Mouse (Mus musculus): ENCODE results near the gene Gm20605.
A peak's percentile ranks its signal among the peaks of the same experiment; 100 is the strongest.

Gene Gm20605

DNA sequence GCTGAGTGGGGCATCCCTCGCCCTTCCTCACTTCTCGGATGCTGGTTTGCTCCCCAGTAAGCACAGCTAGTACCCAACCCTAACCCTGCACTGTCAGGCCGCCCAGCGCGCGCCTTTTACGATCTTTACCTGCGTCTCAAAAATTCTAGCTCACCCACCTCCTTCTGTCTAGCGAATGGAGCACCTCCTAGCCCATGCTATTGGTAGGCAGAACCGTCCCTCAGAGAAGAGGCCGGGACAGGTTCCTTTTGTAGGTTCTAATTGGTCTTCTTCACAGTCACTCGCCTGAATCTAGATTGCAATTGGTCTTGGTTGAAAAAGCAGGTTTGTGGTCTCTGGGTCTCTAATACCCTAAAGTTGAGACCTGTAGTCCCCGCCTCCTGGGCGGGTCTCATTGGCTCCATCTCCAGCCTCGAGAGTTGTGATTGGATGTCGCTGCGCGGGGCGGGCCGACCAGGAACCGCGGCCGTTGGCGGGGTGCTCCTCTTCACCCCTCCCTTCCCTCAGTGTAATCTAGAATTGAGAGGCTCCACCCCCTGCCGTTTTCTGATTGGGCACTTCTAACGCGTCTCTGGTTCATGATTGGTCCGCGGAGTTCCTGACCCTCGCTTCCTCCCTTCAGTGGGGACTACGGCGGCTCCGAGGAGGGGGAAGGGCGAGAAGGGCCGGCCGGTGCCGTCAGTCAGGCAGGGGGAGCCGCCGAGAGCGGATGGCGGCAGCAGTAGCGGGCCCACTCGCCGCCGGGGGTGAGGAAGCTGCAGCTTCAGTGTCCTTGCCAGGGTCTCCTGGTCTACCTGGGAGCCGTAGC, at the start of gene Gm20605, which contains the start of the genes Fbxo24 and Lrch4:
Gene Gm20605, plus strand, starts transcription at position 678 of the 808 bp plus-strand sequence.
Gene Fbxo24, minus strand, starts transcription at position 505 of the 808 bp plus-strand sequence.
Gene Lrch4, plus strand, starts transcription at position 624 of the 808 bp plus-strand sequence.
- peak; percentile 98 to 100 for DNase-seq (ENCODE audit: low spot score in 2 of 2)

DNA sequence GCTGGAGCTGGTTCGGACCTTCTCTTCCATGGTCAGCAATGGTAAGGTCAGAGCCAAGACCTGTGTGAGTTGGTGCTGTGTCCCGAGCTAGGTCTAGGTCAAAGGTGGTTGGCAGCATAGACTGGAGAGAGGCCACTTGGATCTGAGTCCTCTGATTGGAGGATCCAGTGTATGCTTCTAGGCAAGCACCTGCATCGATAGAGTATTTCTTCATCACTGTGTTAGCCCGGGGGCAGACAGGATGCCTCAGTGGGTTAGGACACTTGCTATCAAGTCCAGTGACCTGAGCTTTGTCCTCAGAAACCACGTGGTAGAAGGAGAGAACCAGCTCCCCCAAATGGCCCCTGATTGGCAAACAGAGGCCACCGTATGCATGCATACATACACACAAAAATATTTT, 48.7 kb upstream of the Gm20605 start:
- no peak for DNase-seq (ENCODE audit: low spot score in 2 of 2)

DNA sequence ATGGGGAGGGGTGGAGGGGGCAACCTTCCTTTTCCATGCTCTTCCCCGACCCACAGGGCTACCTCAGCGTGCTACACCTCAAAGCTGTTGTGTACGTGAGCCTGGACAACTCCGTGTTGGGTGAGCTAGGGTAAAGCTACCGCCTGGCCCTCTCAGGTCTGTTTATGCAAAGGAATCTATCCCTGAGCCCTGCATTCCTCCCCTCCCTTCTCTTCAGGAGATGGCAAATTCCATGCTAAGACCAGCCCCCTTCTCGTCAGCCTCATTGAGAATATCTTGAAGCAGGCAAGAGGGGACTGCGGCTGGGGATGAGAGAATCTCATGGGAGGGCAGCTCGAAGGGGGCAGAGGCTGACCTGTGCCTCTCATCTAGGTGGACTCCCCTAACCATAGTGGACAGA, 46.3 kb upstream of the Gm20605 start:
- DNase-seq (ENCODE audit: low spot score in 2 of 2) = no peak

DNA sequence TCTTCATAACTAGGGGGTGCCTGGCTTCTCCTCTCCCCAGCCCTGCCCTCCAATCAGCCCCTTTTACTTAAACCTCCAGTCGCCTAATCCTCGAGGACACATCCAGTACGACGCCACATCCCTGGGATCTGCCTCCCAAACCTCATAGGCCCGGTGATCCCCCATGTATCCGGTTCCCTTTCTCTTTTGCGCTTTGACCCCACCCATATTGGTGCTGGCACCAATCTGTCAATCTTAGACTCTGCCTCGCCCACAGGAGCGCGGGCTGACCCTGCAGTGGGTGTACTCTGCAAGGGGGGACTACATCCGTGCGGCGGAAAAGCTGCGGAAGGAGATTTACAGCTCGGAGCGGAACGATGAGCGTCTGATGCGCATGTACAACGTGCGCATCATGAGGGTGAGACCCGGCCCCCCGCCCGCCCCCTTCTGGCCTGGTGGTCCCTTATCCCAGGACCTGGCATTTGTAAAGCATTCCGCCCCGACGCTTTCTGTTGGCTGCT, 45.3 kb upstream of the Gm20605 start:
- DNase-seq (ENCODE audit: low spot score in 2 of 2) = peak in 1 of 2 experiments; percentile 51

DNA sequence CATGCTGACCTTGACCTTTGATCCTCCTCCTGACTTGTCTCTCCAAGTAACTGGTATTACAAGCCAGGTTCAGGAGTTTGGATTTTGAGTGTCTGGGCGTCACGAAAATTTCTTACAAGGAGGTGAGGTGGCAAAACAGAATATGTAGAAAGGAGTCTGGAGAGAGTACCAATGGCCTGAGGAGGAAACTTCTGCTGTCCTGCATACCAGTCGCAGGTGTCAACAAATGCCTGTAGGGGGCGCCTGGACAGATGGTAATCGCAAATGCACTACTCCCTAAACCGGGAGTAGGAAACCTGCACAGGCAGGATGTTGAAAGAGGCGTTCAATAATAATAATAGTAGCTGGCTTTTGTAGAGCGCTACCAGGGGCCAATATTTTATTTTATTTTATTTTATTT, 44.0 kb upstream of the Gm20605 start:
- DNase-seq (ENCODE audit: low spot score in 2 of 2) = peak in 1 of 2 experiments; percentile 75

DNA sequence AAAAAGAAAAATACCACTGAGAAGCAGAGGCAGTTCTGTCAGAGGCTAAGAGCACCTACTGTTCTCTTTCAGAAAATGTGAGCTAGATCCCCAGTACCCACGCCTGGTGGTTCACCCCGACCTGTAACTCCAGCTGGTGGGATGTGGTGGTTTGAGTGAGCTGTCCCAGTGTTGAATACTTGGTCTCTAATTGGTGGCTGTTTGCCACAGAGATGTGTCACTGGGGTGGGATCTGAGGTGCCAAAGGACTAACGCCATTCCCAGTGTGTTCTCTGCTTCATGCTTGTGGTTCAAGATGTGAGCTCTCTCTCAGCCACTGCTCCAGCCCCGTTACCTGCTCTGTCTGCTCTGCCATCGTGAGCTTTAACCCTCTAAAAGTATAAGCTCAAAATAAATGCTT, 38.5 kb upstream of the Gm20605 start:
- DNase-seq (ENCODE audit: low spot score in 2 of 2) = no peak

DNA sequence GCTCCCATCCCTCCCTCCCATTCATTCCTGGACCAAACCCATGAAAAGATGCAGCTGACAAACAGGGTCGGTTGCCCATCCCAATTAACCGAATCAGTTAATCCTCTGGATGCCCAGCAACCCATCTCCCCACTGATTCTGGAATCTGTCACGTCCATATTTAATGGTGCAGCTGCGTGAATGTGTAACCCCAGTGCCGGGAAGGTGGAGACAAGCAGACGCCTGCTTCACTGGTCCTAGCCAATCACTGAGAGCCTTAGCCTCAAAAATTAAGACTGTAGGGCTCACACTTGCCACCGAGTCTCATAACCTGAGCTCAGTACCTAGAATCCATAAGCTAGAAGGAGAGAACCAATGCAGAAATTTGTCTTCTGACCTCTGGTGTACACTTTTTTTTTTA, 33.1 kb upstream of the Gm20605 start:
- DNase-seq (ENCODE audit: low spot score in 2 of 2) = no peak

DNA sequence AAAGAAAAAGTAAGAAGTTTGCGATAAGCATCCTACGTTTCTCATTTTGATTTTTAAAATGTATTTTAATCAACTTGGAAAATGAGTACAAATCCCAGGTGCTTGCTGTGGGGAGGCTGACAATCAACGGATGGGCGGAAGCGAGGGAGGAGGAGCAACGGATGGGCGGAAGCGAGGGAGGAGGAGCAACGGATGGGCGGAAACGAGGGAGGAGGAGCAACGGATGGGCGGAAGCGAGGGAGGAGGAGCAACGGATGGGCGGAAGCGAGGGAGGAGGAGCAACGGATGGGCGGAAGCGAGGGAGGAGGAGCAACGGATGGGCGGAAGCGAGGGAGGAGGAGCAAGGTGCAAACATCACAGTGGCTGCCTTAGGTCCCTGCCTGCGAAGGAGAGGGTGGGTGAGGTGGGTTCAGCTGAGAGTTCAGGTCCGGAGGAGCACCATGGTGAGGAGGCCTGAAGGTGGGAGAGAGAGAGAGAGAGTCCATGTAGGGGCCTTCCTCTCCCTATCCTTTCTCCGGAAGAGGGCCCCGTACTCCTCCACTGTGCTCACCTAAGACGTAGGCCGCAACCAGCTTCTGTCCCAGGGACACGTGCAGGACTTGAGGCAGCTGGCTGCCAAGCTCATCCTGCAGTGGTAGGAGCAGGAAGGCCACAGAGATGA, 32.2 kb upstream of the Gm20605 start:
- no peak for DNase-seq (ENCODE audit: low spot score in 2 of 2)

DNA sequence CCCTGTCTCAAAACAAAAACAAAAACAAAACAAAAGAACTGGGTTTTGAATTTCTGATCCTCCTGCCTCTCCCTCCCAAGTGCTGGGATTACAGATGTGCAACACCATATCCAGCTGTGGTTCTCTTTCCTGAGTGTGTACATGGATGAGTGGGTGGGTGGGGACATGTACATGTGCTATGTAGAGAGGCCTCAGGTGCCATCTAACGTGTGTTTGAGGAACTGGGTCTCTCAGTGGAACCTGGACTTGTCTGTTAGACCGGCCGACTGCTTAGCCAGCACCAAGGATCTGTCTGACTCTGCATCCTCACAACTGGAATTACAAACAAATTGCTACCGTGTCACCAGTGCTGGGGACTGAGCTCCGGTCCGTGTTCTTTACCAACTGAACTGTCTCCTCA, 31.4 kb upstream of the Gm20605 start:
- no peak for DNase-seq (ENCODE audit: low spot score in 2 of 2)

DNA sequence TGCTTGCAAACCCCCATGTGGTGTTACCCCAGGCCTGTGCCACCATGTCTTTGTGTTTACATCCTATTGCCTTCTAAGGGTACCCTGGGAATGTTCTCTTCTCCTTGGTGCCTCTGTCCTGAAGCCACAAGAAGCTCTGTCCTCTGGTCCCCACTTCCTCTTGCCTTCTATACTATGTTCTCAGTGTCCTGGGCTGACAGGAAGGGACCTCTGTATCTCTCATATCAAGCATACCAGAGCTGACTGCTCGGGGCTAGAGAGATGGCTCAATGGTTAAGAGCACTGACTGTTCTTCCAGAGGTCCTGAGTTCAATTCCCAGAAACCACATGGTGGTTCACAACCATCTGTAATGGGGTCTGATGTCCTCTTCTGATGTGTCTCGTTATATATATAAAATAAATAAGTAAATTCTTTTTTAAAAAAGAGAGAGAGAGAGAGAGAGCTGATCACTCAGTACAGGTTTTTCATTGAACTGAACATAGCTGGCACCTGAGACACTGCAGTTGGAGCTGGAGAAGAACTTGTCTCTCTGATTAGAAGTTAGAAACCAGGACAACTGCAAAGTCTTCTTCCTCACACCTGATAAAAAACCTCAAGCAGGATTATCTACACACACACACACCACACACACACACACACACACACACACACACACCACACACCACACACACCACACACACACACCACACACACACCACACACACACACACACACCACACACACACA, 30.7 kb upstream of the Gm20605 start:
- DNase-seq (ENCODE audit: low spot score in 2 of 2) = no peak

DNA sequence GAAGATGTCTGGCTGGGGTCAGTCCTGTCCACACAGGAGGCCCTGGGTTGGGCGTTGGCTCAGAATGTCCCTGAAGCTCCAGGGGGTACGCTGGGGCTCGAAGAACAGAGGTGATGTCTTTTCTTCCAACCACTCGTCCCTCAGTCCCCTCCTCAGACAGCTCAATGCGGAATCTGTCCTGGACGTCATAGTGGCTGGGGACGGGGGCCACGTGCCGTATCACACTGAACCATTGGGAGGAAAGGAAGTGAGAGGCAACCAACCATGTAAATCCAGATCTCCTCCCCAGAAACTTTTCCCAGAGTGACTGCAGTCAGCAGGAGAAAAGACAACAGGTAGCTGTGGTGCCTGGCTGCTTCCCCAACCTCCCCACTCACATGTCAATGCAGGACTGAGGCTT, 29.4 kb upstream of the Gm20605 start:
- no peak for DNase-seq (ENCODE audit: low spot score in 2 of 2)

DNA sequence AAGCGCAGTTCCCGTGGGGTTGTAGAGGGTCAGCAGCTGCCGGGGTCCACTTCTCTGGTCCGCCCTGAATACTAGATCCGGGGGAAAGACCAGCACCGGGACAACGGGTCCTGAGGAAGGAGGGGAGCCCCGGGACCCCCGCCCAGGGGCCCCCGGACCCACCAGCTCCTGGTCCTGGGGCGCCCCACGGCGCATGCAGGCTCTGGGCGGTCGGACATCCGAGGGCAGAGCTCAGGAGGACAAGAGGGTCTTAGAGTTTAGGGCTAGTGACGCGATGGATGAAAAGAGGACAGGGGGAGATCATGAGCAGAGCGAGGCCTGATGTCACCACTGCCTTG, 28.7 kb upstream of the Gm20605 start:
- DNase-seq (ENCODE audit: low spot score in 2 of 2) = no peak

DNA sequence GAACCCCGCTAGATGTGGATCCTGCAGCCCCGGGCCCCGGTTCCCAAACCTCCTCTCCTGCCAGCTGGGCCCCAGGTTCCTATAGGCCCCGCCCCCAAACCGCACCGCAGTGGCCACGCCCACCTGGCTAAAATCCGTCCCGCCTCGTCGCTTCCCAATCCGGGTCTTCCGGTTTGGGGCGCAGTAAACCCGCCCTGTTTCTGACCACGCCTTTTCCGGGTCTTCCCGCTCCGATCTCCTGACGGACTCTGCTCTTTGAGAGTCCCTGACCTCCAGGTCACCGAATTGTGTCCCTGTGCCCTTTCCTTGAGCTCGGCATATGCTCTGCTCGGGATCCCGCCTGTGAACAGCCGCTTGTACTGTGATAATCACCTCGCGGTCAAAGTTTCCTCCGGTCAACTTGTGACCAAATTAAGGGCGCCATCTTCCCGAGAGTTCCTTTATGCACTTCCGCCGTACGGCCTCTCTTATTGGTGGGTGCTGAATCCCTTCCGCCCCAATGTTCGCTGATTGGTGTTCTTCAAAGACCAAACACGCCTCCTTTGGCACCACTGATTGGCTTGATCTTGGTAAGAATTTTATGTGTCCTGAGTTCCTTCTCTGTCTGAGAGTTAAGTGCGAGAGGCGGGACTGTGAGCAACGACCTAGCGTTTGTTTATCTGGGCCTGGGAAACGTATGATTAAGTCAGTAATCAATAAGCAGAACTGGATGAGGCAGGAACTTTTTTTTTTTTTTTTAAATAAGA, 28.2 kb upstream of the Gm20605 start, which contains the start of gene Mospd3:
Gene Mospd3, minus strand, starts transcription at position 440 of the 746 bp plus-strand sequence.
- peak; percentile 93 to 97 for DNase-seq (ENCODE audit: low spot score in 2 of 2)

DNA sequence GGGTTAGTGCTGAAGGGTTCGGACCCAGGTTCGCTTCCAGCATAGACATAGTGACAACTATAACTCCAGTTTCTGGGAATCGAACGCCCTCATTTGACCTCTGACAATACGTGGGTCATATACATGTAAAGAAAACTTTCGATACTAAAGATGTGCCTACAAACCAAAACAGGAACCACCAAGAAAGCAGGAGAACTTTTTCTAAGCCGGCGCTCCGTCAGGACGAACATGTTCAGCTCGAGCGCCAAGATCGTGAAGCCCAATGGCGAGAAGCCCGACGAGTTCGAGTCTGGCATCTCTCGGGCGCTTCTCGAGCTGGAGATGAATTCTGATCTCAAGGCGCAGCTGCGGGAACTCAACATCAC, 27.6 kb upstream of the Gm20605 start:
- no peak for DNase-seq (ENCODE audit: low spot score in 2 of 2)

DNA sequence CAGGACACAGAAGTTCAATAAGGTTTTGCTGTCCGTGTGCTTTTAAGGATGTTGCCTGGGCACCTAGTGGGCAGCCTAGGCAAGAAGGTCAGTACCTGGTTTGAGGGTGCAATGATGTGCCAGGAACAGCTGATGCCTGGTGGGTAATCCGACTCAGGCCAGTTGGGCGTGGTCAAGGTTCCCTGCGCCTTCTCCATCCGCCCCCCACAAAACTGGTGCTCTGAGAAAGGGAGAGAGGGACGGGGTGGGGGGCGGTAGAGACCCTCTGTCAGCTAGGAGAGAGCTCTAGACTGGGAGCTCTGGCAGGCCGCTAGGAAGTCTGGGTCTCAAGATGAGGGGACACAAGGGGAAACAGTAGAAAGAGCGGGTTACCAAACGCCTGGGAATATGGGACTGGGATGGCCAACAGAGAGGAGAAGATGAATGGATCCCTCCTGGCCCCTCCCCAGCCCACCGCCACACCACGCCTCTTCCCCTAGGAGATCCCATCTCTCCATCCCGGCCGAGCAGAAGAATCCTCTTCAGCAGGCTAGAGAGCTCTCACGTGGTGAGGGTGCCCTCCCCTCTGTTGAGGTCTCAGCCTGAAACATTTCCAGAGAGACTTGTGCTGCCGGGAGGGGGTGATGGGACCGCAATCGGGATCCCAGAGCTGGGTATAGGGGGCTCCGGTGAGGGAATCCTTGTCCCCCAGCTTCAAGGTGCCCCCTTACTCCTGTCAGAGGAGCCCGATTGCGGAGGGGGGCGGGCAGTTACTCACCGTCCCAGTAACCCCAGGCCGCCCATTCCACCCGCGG, 20.9 kb upstream of the Gm20605 start:
- DNase-seq (ENCODE audit: low spot score in 2 of 2) = no peak

DNA sequence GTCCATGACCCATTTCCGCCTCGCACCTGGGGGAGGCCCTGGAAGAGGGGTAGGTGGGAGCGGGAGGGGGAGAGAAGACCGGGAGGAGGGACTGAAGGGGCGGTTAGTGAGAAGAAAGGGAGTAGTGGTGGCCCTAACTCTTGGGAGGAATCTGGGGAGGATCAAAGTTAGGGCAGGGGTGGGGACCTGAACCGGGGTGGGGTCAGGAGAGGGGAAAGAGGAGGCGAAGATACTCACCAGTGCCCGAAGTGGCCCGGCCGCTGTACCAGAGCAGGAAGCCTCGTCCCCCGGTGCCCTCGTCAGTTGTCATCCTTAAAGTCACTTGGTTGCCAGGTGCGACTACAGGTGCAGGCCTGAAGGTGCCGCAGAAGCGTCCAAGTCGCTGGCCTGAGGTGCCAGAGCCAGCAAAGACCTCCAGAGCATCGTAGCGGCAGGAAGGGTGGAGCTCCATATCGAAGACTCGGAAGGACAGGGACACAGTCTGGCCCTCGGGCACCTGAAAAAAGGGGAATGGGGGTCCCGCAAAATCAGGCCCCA, 20.3 kb upstream of the Gm20605 start:
- no peak for DNase-seq (ENCODE audit: low spot score in 2 of 2)

DNA sequence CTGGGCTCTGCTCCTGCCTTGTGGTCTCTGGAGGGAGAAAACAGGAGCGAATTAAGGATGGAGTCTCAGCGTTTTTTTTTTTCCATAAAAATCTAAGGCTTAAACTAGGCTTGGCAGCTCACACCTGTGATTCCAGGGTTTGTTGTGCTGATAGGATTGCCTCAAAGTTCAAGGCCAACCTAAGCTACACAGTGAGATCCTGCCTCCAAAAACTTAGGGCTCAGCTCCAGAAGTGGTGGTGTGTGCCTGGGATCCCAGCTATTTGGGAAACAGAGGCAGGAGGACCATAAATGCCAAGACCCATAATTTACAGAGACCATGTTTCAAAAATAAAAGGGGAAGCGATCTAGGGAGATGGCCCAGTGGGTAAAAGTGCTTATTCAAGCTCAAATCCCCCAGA, 19.7 kb upstream of the Gm20605 start:
- DNase-seq (ENCODE audit: low spot score in 2 of 2) = no peak

DNA sequence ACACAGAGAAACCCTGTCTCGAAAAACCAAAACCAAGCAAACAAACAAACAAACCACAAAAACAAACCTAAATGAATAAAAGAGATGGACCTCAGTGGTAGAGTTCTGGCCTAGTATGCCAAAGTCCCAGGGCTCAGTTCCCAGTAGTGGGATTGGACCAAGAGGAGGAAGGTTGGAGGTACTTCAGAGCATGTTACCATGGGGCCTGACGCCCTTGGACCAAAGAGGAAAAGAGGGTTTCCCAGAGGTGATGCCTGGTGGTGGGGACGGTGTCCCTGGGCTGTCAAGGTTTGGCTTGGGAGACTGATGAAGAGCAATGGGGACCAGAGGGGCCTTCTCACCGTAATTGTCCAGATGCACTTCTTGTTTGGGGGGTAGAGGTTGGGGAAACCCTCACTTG, 18.9 kb upstream of the Gm20605 start:
- no peak for DNase-seq (ENCODE audit: low spot score in 2 of 2)

DNA sequence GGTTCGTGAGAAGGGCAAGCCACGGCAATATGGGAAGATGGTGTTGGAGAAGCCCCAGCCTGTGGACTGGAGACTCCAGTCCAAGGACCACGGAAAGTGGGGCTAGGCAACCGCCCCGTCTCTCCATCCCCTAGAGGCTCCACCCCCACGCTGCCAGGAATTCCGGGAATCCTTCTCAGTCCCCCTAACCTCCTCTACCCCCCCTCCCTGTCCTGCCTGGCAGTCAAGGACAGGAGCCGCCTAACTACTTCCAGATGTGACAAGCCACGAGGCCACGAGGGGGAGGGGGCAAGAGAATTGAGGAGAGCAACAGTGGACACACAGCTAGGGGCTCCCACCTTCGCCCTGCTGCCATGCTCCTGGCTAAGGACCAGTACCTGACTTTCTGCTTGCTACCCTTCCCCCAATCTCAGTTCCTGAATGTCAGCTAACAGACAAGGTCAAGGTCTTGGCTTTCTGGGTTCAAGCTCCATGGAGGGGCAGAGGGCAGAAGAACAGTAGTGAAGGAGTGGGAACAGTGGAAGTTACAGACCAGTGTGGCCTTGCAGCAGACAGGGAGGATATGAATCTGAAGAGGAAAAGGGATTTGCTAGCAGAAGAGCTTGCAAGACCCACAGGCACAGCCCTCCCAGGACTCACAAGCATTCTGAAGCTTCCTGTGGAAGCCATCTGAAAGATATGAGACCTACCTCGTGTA, 18.3 kb upstream of the Gm20605 start:
- DNase-seq (ENCODE audit: low spot score in 2 of 2) = peak; percentile 78 to 82

DNA sequence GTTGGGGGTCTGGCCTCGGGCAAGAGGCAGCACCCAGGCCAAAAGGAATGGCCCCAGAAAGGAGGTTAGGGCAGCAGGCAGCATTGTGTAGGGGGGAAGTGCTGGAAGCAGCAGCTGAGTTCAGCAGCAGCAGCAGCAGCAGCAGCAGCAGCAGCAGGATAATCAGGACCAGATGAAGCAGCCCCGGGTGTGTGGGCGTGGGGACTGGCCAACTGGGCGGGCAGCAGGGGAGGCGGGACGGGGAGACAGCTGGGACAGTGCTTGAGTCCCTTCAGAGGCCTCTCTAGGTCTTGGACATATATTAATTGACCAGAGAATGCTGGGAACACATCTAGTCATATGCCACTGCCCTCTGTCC, 17.8 kb upstream of the Gm20605 start:
- peak; percentile 74 to 80 for DNase-seq (ENCODE audit: low spot score in 2 of 2)
